Mouse (Mus musculus) hindbrain, embryonic 10.5 days (tissue): ENCODE results near the gene Sprr1a. TPM values are rescaled to one million over a fixed set of nuclear protein-coding genes. Genes with fewer than 3 reads are reported as not detected.

Experiments
- DNase-seq: peaks from one replicate; pipeline ENCODE4 v3.0.0-alpha.2; 2017; ENCODE audit warnings: low spot score
- H3K27ac ChIP-seq: fragments of 300-500 bp; sonication (generic); 2 replicates; pipeline ENCODE4 v1.5.1; 2016; ENCODE audit warnings: mild to moderate bottlenecking, moderate library complexity
- H3K27me3 ChIP-seq: fragments of 300-500 bp; sonication (generic); 2 replicates; pipeline ENCODE4 v1.6.1; 2016; ENCODE audit warnings: mild to moderate bottlenecking; ENCODE audit not compliant: poor library complexity, insufficient read depth, severe bottlenecking
- H3K36me3 ChIP-seq: fragments of 300-500 bp; sonication (generic); 2 replicates; pipeline ENCODE4 v1.6.1; 2016; ENCODE audit warnings: mild to moderate bottlenecking, moderate library complexity
- H3K4me1 ChIP-seq: fragments of 300-500 bp; sonication (generic); replicated peaks from 2 replicates; pipeline ENCODE4 v1.6.1; 2016; ENCODE audit warnings: mild to moderate bottlenecking
- H3K4me3 ChIP-seq: fragments of 300-500 bp; sonication (generic); 2 replicates; pipeline ENCODE4 v1.5.1; 2016; ENCODE audit warnings: mild to moderate bottlenecking, moderate library complexity
- H3K9me3 ChIP-seq: fragments of 300-500 bp; sonication (generic); 2 replicates; pipeline ENCODE4 v1.6.1; 2016; ENCODE audit warnings: mild to moderate bottlenecking, moderate library complexity
- WGBS: fragments of 180-500 bp; shearing (Covaris S2); methylation state at CpG from one replicate; pipeline ENCODE4 v1.1.7; 2016; 5-methylcytosine and 5-hydroxymethylcytosine counted together
- polyA plus RNA-seq: library from polyadenylated mRNA; unstranded; fragments of >200 nt; fragmentation: Nextera tagmentation; extraction: Ambion mirVana; gene quantifications from 2 replicates; pipeline ENCODE4 v1.2.1, GENCODE M21; 2016

Sprr1a gene
- polyA plus RNA-seq, 1 experiment from 2014 or later = not detected

DNA sequence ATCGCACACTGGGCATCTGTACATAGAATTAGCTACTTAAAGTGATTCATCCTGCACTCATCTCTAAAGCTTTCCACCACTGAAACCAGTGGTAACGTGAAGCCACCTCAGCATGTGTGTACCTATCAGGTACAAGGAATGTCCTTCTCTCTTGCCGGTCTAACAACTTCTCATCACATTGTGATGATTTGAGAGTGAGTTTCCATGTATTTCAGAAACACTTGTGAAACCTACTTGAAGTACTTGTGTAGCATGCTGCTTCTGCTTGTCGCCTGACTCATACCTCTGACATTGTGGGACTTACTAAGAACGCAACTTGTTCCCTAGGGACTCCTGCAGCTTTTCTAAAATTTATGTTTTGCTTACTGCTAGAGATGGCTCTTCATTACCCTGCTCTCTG lies 30.5 kb downstream of the Sprr1a start:
- DNase-seq = no peak
- Histone ChIP-seq H3K4me3 (no peak overlapping the region), H3K27me3 (no peaks in the 10 kb centered on the region), H3K36me3 (no peaks in the 10 kb centered on the region), H3K4me1 (no peaks in the 10 kb centered on the region), H3K9me3 (no peaks in the 10 kb centered on the region), H3K27ac (no peak overlapping the region)
- WGBS = 87% methylated on average over 5 of the region's 5 CpGs

DNA sequence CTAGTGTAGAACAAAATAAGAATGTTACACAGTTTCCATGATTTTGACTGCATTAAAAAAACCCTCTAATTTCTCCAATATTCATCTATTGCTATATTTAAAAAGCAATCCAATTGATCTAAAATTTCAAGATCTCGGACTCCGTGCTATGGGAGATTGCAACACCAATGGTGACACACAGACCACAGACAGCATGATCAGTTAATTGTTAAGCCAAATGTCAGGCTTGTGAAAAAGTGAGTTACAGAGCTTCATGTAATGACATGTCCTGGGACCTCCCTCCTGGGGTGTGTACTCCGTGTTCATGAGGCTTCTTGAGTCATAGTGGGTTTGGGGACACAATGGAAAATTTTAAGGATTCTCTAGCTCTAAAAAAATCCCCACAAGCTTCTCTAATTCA lies 45.5 kb downstream of the Sprr1a start:
- Histone ChIP-seq H3K27me3 (no peaks in the 10 kb centered on the region), H3K4me3 (no peak overlapping the region), H3K4me1 (no peaks in the 10 kb centered on the region), H3K9me3 (no peaks in the 10 kb centered on the region), H3K36me3 (no peaks in the 10 kb centered on the region), H3K27ac (no peak overlapping the region)
- WGBS = 91% methylated on average over 3 of the region's 3 CpGs
- no peak for DNase-seq

DNA sequence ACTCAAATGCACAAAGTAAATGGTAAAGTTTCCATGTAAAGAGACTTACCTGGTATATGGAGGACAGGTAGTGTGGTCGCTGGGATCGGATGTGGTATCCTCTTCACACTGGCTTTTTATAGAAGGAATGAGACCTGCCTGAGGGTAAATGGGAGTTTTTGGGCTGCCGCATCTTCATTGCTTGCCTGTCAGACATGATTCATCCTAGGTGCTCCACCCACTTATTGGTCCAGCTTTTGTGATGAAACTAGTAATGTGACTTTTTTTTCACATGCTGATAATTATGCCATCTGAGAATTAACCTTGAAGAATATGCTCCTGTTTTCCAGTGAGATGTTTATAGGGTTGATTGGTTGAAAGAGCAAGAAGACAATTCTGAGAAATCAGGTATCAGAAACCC lies 47.0 kb downstream of the Sprr1a start, which contains the start of gene Sprr1b:
Sprr1b (minus strand) TSS at position 101 of the 400 bp plus-strand sequence.
- no peaks in the 10 kb centered on the region for H3K4me1 ChIP-seq
- H3K36me3 ChIP-seq = no peaks in the 10 kb centered on the region
- no peak within 1 kb of the TSS for H3K4me3 ChIP-seq
- H3K27ac ChIP-seq = no peak within 1 kb of the TSS
- 94% methylated on average over 3 of the region's 3 CpGs for WGBS
- H3K27me3 ChIP-seq = no peaks in the 10 kb centered on the region
- no peaks in the 10 kb centered on the region for H3K9me3 ChIP-seq
- no peak for DNase-seq

Other genes with a start within 250 kb of the Sprr1a start
- not detected in 2 replicates for gene Sprr2a3, start 200.5 kb downstream of the Sprr1a start, polyA plus RNA-seq
- not detected in 2 replicates for gene Sprr2b, start 169.3 kb downstream of the Sprr1a start, polyA plus RNA-seq
- not detected in 2 replicates for gene Sprr2d, start 146.8 kb downstream of the Sprr1a start, polyA plus RNA-seq
- gene Sprr2e, start 133.8 kb downstream of the Sprr1a start, polyA plus RNA-seq = not detected in 2 replicates
- not detected in 2 replicates for gene Sprr2f, start 120.7 kb downstream of the Sprr1a start, polyA plus RNA-seq
- gene Sprr2h, start 100.2 kb downstream of the Sprr1a start, polyA plus RNA-seq = not detected in 2 replicates
- gene Sprr2i, start 77.9 kb downstream of the Sprr1a start, polyA plus RNA-seq = not detected in 2 replicates
- not detected in 2 replicates for gene Sprr2j-ps, start 67.8 kb downstream of the Sprr1a start, polyA plus RNA-seq
- gene Gm9774, start 56.5 kb downstream of the Sprr1a start, polyA plus RNA-seq = 8.3 and 9.8 TPM in 2 replicates
- not detected in 2 replicates for gene Sprr2k, start 53.3 kb downstream of the Sprr1a start, polyA plus RNA-seq
- not detected in 2 replicates for gene Sprr1b, start 47.1 kb downstream of the Sprr1a start, polyA plus RNA-seq
- not detected in 2 replicates for gene Sprr3, start 27.2 kb downstream of the Sprr1a start, polyA plus RNA-seq
- not detected in 2 replicates for gene Sprr4, start 14.6 kb upstream of the Sprr1a start, polyA plus RNA-seq
- not detected in 2 replicates for gene 2310046K23Rik, start 48.6 kb upstream of the Sprr1a start, polyA plus RNA-seq
- gene Ivl, start 87.8 kb upstream of the Sprr1a start, polyA plus RNA-seq = not detected in 2 replicates
- not detected in 2 replicates for gene Smcp, start 103.1 kb upstream of the Sprr1a start, polyA plus RNA-seq
- gene 2210017I01Rik, start 121.6 kb upstream of the Sprr1a start, polyA plus RNA-seq = not detected in 2 replicates
- not detected in 2 replicates for gene Lce6a, start 135.8 kb upstream of the Sprr1a start, polyA plus RNA-seq
- gene Lce1a1, start 162.4 kb upstream of the Sprr1a start, polyA plus RNA-seq = not detected in 2 replicates
- gene Lce1b, start 171.0 kb upstream of the Sprr1a start, polyA plus RNA-seq = not detected in 2 replicates
- gene Lce1a2, start 184.4 kb upstream of the Sprr1a start, polyA plus RNA-seq = not detected in 2 replicates
- gene Lce1c, start 193.4 kb upstream of the Sprr1a start, polyA plus RNA-seq = not detected in 2 replicates
- not detected in 2 replicates for gene Lce1d, start 201.3 kb upstream of the Sprr1a start, polyA plus RNA-seq
- gene Lce1e, start 223.2 kb upstream of the Sprr1a start, polyA plus RNA-seq = not detected in 2 replicates
- gene Lce1f, start 234.5 kb upstream of the Sprr1a start, polyA plus RNA-seq = not detected in 2 replicates